Comparison of ENCODE assay signal across 15 mouse cellular contexts in genomic region chr11:3661964-3662363, GRCm38 (mm10).
"Had no signal": no experiment of that assay in that cellular context is flagged by ENCODE, and none has a peak within 500 bp of the region (broad histone marks: within the 10 kb centered on the region; RNA-seq: fewer than 3 reads in every experiment).

No protein-coding gene starts in this region.

- H3K9ac ChIP-seq: neural tube, embryonic 15.5 days; stomach, embryonic 15.5 days had no signal

- H3K4me3 ChIP-seq: neural tube, embryonic 15.5 days; stomach, embryonic 15.5 days had no signal

- H3K9me3 ChIP-seq: neural tube, embryonic 15.5 days; stomach, embryonic 15.5 days had no signal

- H3K4me1 ChIP-seq: neural tube, embryonic 15.5 days; stomach, embryonic 15.5 days had no signal

- DNase-seq: retina, postnatal 1 day; right cerebral cortex, adult 18-20 months; right cerebral cortex, postnatal 14 days; right cerebral cortex, postnatal 25 days; right cerebral cortex, postnatal 4 days; spleen, adult 18-20 months; thymus, adult 18-20 months; thymus, adult 2 months; thymus, postnatal 14 days; thymus, postnatal 25 days; thymus, postnatal 36 days; thymus, postnatal 4 days had no signal

- H3K27me3 ChIP-seq: neural tube, embryonic 15.5 days; stomach, embryonic 15.5 days had no signal

- H3K27ac ChIP-seq: neural tube, embryonic 15.5 days; stomach, embryonic 15.5 days; stomach, postnatal 0 days had no signal

- H3K4me2 ChIP-seq: neural tube, embryonic 15.5 days; stomach, embryonic 15.5 days had no signal
